Mouse (Mus musculus) ovary, adult 18-20 months (tissue): ENCODE measurements around the gene Lurap1.

Experiments
- DNase-seq: peaks from one replicate; pipeline ENCODE4 v3.0.0; 2022; ENCODE audit warnings: low spot score, mixed read lengths

Lurap1 gene

DNA sequence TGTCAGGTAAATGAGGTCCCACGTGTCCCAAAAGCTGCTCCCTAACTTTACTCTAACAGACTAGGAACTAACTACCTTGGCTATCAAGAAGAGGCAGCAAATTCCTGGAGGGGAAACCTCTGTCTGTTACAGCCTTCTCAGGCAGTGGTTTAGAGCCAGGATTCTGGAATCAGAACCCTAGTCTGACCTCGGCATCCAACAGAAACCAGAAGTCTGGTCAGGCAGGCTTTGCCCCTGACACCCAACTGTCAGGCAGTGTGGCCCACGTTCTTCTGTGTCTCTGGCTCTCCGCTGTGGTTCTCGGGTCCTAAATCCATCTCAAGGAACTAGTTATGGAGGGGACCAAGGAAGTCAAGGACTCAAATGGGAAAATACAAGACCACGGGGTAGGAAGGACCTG lies at the start of gene Lurap1:
TSS of gene Lurap1 (minus strand) at position 101 of the 400 bp plus-strand sequence.
- DNase-seq = no peak

- DNase-seq = no peak
Observed at GRCm38 (mm10) chr4:116198422-116198821, 47.3 kb upstream of the Lurap1 start.

DNA sequence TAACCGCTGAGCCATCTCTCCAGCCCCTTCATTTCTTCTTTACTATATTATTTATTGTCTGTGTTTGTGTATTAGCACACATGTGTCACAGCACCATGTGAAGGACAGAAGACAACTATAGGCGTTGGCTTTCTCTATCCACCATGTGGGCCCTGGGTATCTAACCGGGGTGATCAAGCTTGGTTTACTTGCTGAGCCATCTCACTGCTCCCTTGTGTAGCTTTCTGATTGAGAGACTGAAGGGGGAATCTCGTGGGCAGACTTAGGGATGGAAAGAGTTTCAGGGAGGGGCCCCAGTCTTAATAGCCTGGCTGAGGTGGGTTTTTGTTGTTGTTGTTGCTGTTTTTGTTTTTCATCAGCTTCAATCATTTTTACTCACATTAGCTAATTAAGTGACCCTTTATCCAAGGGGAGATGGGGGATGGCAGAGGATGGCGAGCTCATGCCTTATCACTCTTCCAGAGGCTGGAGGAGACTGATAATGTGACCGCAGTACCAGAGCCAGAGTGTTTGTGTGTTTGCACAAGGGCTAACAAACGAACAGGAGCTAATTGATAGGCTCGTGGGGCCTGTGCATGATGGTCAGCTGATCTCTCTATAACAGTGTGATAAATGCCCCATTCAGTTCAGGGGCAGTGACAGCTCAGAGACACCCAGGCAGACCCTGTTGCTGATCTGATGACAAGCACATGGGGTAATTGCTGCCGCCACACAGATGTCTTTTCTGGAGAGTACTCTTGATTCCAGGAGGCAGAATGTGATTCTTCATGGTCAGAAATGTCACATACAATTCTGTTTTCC lies 42.6 kb upstream of the Lurap1 start:
- DNase-seq = no peak

DNA sequence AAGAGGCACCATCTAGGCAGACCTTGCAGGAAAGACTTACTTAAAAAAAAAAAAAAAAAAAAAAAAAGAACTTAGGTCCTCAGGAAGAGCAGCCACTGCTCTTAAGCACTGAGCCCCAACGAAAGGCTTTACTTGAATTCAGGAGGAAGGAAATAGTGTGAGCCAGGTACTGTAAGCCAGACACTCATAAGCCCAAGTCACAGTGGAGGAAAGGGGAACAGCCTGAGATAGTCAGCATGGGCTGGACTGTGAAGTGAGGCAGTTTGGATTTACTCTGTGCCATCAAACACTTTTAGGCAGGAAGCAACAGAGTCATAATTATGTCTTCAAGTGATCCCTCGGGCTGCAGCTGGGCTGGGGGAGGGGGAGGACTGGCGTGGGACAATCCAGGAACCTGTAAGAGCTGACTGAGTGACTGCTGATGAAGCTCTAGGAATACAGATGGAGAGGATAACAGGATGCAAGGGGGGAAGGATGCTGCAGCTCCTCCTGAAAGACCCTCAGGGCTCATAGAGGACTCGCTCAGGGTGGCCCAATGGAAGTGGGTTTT lies 41.2 kb upstream of the Lurap1 start:
- DNase-seq = no peak

- DNase-seq = no peak
Observed at GRCm38 (mm10) chr4:116185083-116185482, 33.9 kb upstream of the Lurap1 start.

DNA sequence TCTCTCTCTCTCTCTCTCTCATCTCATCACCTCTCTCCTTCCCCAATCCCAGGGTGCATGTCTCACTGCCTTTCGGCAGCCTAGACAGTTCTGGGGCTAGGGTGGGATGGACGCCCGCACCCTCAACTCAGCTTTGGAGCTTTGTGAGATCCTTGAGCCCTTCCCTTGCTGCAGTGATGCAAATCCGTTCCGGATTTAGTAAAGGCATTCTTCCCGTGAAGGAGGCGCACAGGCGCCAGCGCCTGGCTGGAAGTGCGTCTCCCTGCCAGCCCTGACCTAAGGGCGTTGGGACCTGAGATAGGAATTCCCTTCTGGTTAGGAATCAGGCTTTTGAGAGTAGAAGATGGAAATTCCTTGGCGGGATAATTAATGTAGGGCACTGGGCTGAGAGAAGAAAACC lies 31.6 kb upstream of the Lurap1 start:
- no peak for DNase-seq

- DNase-seq = no peak
Observed at GRCm38 (mm10) chr4:116182079-116182478, 30.9 kb upstream of the Lurap1 start.

DNA sequence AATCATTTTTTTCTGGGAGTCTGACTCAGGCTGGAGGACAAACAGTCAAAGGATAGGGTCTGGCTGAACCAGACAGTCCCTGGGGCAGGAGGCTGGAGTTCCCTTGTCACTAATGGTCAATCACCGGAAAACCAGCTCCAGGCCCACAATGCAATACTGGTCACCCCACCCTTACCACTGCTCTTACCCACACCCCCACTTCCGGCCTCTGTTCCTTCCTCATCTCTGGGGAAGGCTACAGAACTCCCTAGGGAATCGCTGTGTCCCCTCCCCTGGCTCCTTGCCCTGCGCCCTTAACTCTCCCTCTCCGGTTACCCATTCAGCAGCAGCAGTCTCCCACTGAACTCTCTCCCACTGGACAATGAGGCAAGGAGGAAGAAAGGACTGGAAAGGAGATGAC lies 26.0 kb upstream of the Lurap1 start:
- peak; percentile 36 for DNase-seq

- DNase-seq = peak; percentile 63
Observed at GRCm38 (mm10) chr4:116176543-116176988, 25.4 kb upstream of the Lurap1 start.

GRCm38 (mm10) chr4:116175711-116176542 lies 24.8 kb upstream of the Lurap1 start:
- no peak for DNase-seq

DNA sequence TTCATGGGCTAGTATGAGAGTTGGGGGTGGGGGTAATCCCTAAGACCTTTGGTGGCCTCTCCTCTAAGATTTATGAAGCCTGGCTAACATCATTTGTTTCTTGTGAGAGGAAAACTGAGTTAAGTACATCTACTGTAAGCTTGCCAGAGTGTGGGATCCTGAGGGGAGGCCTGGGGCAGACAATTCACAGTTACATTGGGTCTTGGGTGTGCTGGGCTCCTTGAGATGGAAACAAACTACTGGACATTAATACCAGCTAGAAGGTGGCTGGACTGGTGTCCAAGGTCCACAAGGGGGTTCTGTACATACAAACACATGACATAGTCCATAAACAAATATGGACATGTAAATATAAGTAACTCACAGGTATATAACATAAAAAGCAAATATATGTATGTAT lies 24.0 kb upstream of the Lurap1 start:
- DNase-seq = no peak

- DNase-seq = no peak
Observed at GRCm38 (mm10) chr4:116174466-116175116, 23.5 kb upstream of the Lurap1 start.

DNA sequence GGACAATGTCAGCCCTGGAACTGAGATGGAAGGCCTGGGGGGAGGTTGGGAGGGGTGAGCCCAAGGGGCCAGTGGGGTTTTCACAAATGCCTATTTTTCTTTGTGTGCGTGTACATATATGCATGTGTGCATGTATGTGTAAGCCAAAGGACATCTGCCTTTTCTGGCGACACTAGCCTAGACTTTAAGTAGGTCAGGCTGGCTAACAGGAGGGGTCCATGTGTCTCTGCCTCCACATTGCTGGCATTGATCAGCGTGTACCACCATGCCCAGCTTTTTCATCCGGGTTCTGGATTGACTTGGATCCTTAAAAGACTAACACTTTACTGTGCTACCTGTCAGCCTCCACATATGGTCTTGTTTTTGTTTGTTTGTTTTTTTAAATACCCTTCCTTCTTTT lies 22.6 kb upstream of the Lurap1 start:
- DNase-seq = no peak

DNA sequence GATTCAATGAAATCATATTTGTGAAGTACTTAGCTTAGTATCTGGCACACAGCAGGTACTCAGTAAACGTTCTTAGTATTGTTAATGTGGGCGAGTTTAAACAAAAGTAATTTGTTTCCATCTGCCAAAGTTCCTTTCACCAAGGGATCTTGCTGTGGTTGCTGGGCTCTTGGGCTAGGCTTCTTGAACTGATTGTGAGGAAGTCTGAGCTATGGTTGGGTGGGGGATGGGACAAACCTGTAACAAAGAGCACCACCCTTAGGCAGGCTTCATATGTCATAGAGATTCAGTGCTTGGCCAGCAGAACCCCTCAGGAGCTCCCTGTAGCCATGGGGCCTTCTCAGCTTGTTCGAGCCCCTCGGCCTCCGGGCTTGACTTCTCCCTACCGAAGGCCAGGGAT lies 21.9 kb upstream of the Lurap1 start, which contains the start of the genes 1700042G07Rik and Gm49337:
TSS of gene 1700042G07Rik (plus strand) at position 301 of the 400 bp plus-strand sequence.
TSS of gene Gm49337 (plus strand) at position 313 of the 400 bp plus-strand sequence.
- DNase-seq = no peak

GRCm38 (mm10) chr4:116169353-116169672 lies 18.2 kb upstream of the Lurap1 start:
- no peak for DNase-seq

DNA sequence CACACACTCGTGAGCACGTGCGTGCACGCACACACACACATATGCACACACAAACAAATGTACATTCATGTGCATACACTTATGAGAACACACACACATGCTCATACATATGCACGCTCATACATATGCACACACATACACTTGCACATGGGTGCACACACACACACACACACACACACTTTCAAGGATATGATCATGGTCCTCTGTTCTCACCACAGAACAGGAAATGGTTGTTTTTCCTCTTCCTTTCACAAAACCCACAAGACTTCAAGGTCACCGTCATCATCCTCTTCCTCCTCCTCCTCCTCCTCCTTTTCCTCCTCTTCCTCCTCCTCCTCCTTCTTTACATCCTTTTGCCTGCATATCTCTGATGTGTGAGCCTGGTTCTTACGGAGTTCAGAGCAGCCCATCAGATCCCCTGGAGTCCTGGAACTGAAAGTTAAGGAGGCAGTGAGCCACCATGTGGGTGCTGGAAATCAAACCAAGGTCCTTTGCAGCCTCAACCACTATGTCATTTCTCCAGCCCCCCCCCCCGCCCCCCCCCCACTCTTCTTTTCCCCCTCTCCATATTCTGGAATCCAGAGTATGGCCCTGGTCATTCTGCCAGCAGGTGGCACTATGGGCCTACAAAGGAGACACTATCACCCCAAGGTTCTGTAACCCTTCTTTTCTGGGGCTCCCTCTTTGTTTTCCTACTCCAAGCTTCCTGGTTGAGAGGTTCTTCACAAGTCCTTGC lies 17.6 kb upstream of the Lurap1 start:
- DNase-seq = no peak

DNA sequence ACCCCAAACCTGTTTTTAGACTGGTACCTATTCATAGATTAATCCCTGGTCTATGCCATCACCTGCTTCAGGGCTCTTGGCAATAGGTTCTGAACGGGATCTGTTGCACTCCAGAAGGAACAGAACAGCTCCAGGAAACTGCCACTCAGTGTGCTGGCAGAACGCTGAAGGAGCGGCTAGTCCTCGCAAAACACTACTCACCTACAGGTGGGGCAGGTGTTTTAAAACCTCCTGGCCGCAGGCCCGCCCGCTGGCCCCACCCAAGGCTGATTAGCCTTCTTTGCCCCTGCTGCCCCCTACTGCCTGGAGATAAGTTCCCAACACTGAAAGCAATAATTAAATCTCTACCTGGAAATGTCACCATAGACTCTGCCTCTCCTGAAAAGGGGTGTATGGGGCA lies 16.3 kb upstream of the Lurap1 start, which contains the start of gene Tspan1:
TSS of gene Tspan1 (minus strand) at position 198 of the 400 bp plus-strand sequence.
- DNase-seq = no peak

DNA sequence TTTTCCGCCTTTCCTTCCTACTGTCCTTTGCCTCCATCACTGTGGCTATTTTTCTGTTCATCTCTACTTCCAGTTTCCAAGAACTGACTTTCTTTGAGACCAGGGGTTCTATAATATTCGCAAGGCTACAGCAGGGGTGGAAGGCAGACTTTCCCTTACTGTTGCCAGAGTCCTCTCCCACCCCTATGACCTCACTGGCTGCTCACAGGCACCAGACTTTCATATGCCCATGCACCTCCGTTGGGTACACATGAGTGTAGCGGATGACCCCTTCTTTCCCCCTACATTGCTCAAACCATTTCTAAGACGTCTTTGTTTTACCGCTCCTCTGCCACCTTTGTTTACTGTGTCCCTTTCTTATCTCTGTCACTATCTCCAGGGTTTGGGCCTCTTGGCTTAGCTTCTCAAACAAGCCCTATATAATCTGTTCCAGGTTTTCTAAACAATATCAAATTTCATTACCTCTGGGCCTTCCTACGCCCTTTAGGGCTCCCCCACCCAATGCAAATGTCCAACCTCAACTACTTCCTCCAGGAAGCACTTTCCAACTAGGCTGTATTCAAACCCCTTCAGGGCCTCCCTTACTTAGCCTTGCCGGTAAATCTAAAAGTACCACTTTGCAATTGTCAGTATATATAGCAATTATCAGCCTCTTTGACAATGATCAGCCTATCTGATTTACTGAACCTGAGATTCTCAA lies 14.7 kb upstream of the Lurap1 start:
- DNase-seq = no peak

GRCm38 (mm10) chr4:116164759-116165554 lies 13.8 kb upstream of the Lurap1 start:
- no peak for DNase-seq

DNA sequence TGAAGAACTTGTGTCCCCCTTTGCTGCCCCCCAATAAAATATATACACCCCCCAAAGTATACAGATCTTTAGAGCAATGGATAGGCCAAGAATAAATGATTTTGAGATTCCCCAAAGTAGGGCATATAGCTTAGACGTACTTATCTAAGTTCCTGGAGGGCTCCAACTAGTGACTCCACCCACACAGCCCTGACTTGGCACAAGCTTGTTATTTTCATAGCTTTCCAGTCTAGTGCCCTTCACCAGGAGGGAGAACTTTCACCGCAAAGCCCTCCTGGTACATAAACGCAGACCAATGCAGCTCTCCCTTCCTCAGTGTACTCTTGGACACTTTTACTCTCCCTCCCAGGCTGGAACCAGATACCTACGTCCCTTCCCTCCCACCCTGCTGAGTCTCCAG lies 11.0 kb upstream of the Lurap1 start:
- DNase-seq = peak; percentile 57
